Mouse (Mus musculus): ENCODE results near the gene Mapk8.

GRCm38 (mm10) chr14:33443780-33444179 is 3.2 kb downstream of the Mapk8 start:
- TF ChIP-seq MAX (IDR thresholded peaks at IDR 0.05; ENCODE audit: low read length) (no peak), NELFE (IDR thresholded peaks at IDR 0.05; ENCODE audit: low read depth, low read length) (no peak), POLR2AphosphoS2 (IDR thresholded peaks at IDR 0.05; ENCODE audit: low read length) (no peak)
